In the genomic region with DNA sequence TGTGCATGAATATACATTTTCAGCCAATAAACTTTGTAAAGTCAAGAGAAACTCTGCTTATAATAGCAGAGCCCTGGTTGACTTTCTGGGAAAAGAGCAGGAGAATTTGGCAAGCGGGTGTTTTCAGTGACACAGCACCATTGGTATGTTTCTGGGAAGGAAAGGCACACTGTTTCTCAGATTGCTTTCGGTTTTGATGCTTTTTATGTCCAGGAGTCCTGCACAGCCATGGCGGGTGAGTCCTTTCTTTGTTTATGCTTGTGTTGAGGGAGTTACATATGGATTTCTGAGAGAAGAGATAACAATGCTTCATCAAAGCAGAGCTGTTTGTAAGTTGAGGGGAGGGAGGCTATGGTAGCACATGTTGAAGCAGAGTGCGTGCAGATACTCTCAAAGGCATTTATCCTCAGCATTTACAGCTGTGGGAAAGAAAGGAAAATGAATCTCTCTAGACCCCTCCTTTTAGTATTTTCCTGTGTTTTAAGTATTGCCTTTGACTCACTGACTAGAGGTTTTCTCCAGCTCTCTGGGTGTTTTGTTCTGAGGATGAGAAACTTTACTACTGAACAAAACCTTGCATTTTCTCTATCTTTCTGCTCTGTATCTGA, we compare ENCODE assay signal across 9 mouse cellular contexts. TPM values are rescaled to one million over a fixed set of nuclear protein-coding genes. Genes with fewer than 3 reads are reported as not detected.
A peak's percentile ranks its signal among the peaks of the same experiment; 100 is the strongest.
DNase-seq lines count a peak whose midpoint lies in the region; ATAC-seq and TF ChIP-seq lines count a peak whose summit lies in the region.
"Had no signal": no experiment of that assay in that cellular context is flagged by ENCODE, and none has a peak within 500 bp of the region (broad histone marks: within the 10 kb centered on the region; RNA-seq: fewer than 3 reads in every experiment).

TSS of gene Casp12 (plus strand) at position 140 of the 608 bp plus-strand sequence.

- no peaks in the 10 kb centered on the region for H3K27me3 ChIP-seq in limb, embryonic 14.5 days (ENCODE audit: control insufficient read depth, insufficient read depth, low read length)
- no peaks in the 10 kb centered on the region for H3K27me3 ChIP-seq in limb, embryonic 10.5 days (ENCODE audit: low read depth, poor library complexity, severe bottlenecking)
- H3K27me3 ChIP-seq in heart, embryonic 13.5 days (replicated peaks), result no peaks in the 10 kb centered on the region
- no peaks in the 10 kb centered on the region for H3K27me3 ChIP-seq in stomach, embryonic 16.5 days (ENCODE audit: control insufficient read depth, insufficient read depth, low read length)
- H3K27me3 ChIP-seq in midbrain, embryonic 16.5 days (ENCODE audit: control insufficient read depth, insufficient read depth, low read depth, low read length), result no peaks in the 10 kb centered on the region
- H3K27me3 ChIP-seq: embryonic facial prominence, embryonic 13.5 days had no signal

- no peak within 1 kb of the TSS for H3K27ac ChIP-seq in limb, embryonic 14.5 days (replicated peaks; ENCODE audit: low read depth, low read length)
- H3K27ac ChIP-seq in limb, embryonic 10.5 days, result no peak within 1 kb of the TSS
- H3K27ac ChIP-seq in heart, embryonic 13.5 days (replicated peaks), result peak within 1 kb of the TSS; percentile 73
- H3K27ac ChIP-seq in stomach, embryonic 16.5 days (ENCODE audit: low read length), result peak within 1 kb of the TSS; percentile 88
- no peak within 1 kb of the TSS for H3K27ac ChIP-seq in midbrain, embryonic 16.5 days (ENCODE audit: low read length)
- H3K27ac ChIP-seq: embryonic facial prominence, embryonic 13.5 days had no signal

- no peak within 1 kb of the TSS for H3K9ac ChIP-seq in limb, embryonic 14.5 days (ENCODE audit: low read depth, low read length, severe bottlenecking)
- H3K9ac ChIP-seq in heart, embryonic 13.5 days, result peak within 1 kb of the TSS; percentile 19; the same call in 1 of the 2 replicates
- no peak within 1 kb of the TSS; the same call in 1 of the 2 replicates for H3K9ac ChIP-seq in stomach, embryonic 16.5 days (ENCODE audit: low read length)
- H3K9ac ChIP-seq in midbrain, embryonic 16.5 days (ENCODE audit: low read depth, low read length), result no peak within 1 kb of the TSS
- H3K9ac ChIP-seq: embryonic facial prominence, embryonic 13.5 days had no signal

- ATAC-seq in limb, embryonic 14.5 days (ENCODE audit: low FRiP score, low read depth), result no peak
- no peak; the same call in 1 of the 2 replicates for ATAC-seq in heart, embryonic 13.5 days (ENCODE audit: extremely low read depth, insufficient number of reproducible peaks, low FRiP score, low TSS enrichment)
- peak; percentile 64; the same call in 1 of the 2 replicates for ATAC-seq in stomach, embryonic 16.5 days (ENCODE audit: insufficient read depth, low FRiP score)
- no peak for ATAC-seq in midbrain, embryonic 16.5 days

- TF ChIP-seq POLR2A in limb, embryonic 14.5 days (IDR thresholded peaks at IDR 0.05; ENCODE audit: borderline replicate concordance, extremely low read depth, insufficient read depth, insufficient read length), result no peak

- DNase-seq in limb, embryonic 14.5 days (ENCODE audit: low spot score), result peak; percentile 37
- DNase-seq in limb, embryonic 10.5 days (ENCODE audit: low spot score), result no peak
- DNase-seq in kidney, postnatal 4 days, result peak; percentile 19 to 26
- no peak for DNase-seq in right cerebral cortex, postnatal 14 days
- no peak for DNase-seq in spleen, postnatal 36 days (ENCODE audit: low spot score in 2 of 2)

- no peaks in the 10 kb centered on the region for H3K9me3 ChIP-seq in limb, embryonic 14.5 days (ENCODE audit: control insufficient read depth, low read length)
- H3K9me3 ChIP-seq in limb, embryonic 10.5 days (replicated peaks), result no peaks in the 10 kb centered on the region
- no peaks in the 10 kb centered on the region for H3K9me3 ChIP-seq in heart, embryonic 13.5 days
- H3K9me3 ChIP-seq in stomach, embryonic 16.5 days (replicated peaks; ENCODE audit: control insufficient read depth, low read length), result no peaks in the 10 kb centered on the region
- no peaks in the 10 kb centered on the region for H3K9me3 ChIP-seq in midbrain, embryonic 16.5 days (replicated peaks; ENCODE audit: control insufficient read depth, low read length, poor library complexity, severe bottlenecking)
- H3K9me3 ChIP-seq: embryonic facial prominence, embryonic 13.5 days had no signal

- H3K4me3 ChIP-seq in limb, embryonic 14.5 days (replicated peaks; ENCODE audit: low read length), result no peak within 1 kb of the TSS
- no peak within 1 kb of the TSS for H3K4me3 ChIP-seq in limb, embryonic 10.5 days
- H3K4me3 ChIP-seq in heart, embryonic 13.5 days, result peak within 1 kb of the TSS; percentile 33
- peak within 1 kb of the TSS; percentile 40 for H3K4me3 ChIP-seq in stomach, embryonic 16.5 days (replicated peaks; ENCODE audit: low read length)
- no peak within 1 kb of the TSS for H3K4me3 ChIP-seq in midbrain, embryonic 16.5 days (ENCODE audit: low read depth, low read length)
- H3K4me3 ChIP-seq: embryonic facial prominence, embryonic 13.5 days had no signal

- no peaks in the 10 kb centered on the region for H3K4me1 ChIP-seq in limb, embryonic 14.5 days (ENCODE audit: control insufficient read depth, insufficient read depth, low read length)
- no peaks in the 10 kb centered on the region for H3K4me1 ChIP-seq in limb, embryonic 10.5 days
- H3K4me1 ChIP-seq in heart, embryonic 13.5 days, result 0 out of 2 replicates have a peak, but pooled peaks cover 2% of the 10 kb centered on the region
- H3K4me1 ChIP-seq in stomach, embryonic 16.5 days (ENCODE audit: control insufficient read depth, insufficient read depth, low read length), result no peaks in the 10 kb centered on the region
- no peaks in the 10 kb centered on the region for H3K4me1 ChIP-seq in midbrain, embryonic 16.5 days (ENCODE audit: control insufficient read depth, insufficient read depth, low read length)
- H3K4me1 ChIP-seq: embryonic facial prominence, embryonic 13.5 days had no signal

- no peaks in the 10 kb centered on the region for H3K36me3 ChIP-seq in limb, embryonic 14.5 days (ENCODE audit: control insufficient read depth, insufficient read depth, low read length)
- no peaks in the 10 kb centered on the region for H3K36me3 ChIP-seq in limb, embryonic 10.5 days
- H3K36me3 ChIP-seq in heart, embryonic 13.5 days, result no peaks in the 10 kb centered on the region
- no peaks in the 10 kb centered on the region for H3K36me3 ChIP-seq in stomach, embryonic 16.5 days (ENCODE audit: control insufficient read depth, insufficient read depth, low read length)
- H3K36me3 ChIP-seq in midbrain, embryonic 16.5 days (ENCODE audit: control insufficient read depth, insufficient read depth, low read length), result no peaks in the 10 kb centered on the region
- H3K36me3 ChIP-seq: embryonic facial prominence, embryonic 13.5 days had no signal

- 68% methylated on average over 4 of the region's 4 CpGs for WGBS in limb, embryonic 14.5 days
- WGBS in limb, embryonic 10.5 days, result 87% methylated on average over 4 of the region's 4 CpGs
- 46% methylated on average over 4 of the region's 4 CpGs for WGBS in heart, embryonic 13.5 days
- 29% methylated on average over 4 of the region's 4 CpGs for WGBS in stomach, embryonic 16.5 days
- 81% methylated on average over 4 of the region's 4 CpGs for WGBS in midbrain, embryonic 16.5 days

- no peak within 1 kb of the TSS for H3K4me2 ChIP-seq in limb, embryonic 14.5 days (replicated peaks; ENCODE audit: low read depth, low read length, severe bottlenecking)
- H3K4me2 ChIP-seq in heart, embryonic 13.5 days, result peak within 1 kb of the TSS; percentile 51
- peak within 1 kb of the TSS; percentile 44 for H3K4me2 ChIP-seq in stomach, embryonic 16.5 days (ENCODE audit: low read depth, low read length)
- no peak within 1 kb of the TSS for H3K4me2 ChIP-seq in midbrain, embryonic 16.5 days (ENCODE audit: low read length)
- H3K4me2 ChIP-seq: embryonic facial prominence, embryonic 13.5 days had no signal

RNA-seq across cellular contexts. Expression of gene Casp12, which starts in this region (rescaled TPM):
- polyA plus RNA-seq in limb, embryonic 14.5 days (2012; rRNA removed), result 2.8 and 4.4 TPM in 2 replicates
- polyA plus RNA-seq in limb, embryonic 14.5 days (2014; fragmentation: Nextera tagmentation; extraction: Ambion mirVana), result 4.0 and 4.7 TPM in 2 replicates
- polyA plus RNA-seq in limb, embryonic 10.5 days (2016; fragmentation: Nextera tagmentation; extraction: Ambion mirVana), result 0.13 TPM in 1 of 2 replicates, not detected in the other
- 1.9 and 3.3 TPM in 2 replicates for polyA plus RNA-seq in heart, embryonic 13.5 days (2015; fragmentation: Nextera tagmentation; extraction: Ambion mirVana)
- polyA plus RNA-seq in stomach, embryonic 16.5 days (2015; fragmentation: Nextera tagmentation; extraction: Ambion mirVana), result 8.1 and 8.3 TPM in 2 replicates
- polyA plus RNA-seq in midbrain, embryonic 16.5 days (2015; fragmentation: Nextera tagmentation; extraction: Ambion mirVana), result 0.63 and 0.78 TPM in 2 replicates

Comparison
In these comparisons a context has a peak if more than half of its experiments do, and no peak if none do; other contexts are left out.
1. DNase-seq: peak in limb, embryonic 14.5 days (single experiment) and kidney, postnatal 4 days (2 of 2); none in limb, embryonic 10.5 days (single experiment), right cerebral cortex, postnatal 14 days (single experiment) and spleen, postnatal 36 days (0 of 2).
2. H3K27ac ChIP-seq: peak in heart, embryonic 13.5 days (single experiment) and stomach, embryonic 16.5 days (single experiment); none in limb, embryonic 14.5 days (single experiment), limb, embryonic 10.5 days (single experiment) and midbrain, embryonic 16.5 days (single experiment).
3. H3K4me2 ChIP-seq: peak in heart, embryonic 13.5 days (single experiment) and stomach, embryonic 16.5 days (single experiment); none in limb, embryonic 14.5 days (single experiment) and midbrain, embryonic 16.5 days (single experiment).
4. H3K4me3 ChIP-seq: peak in heart, embryonic 13.5 days (single experiment) and stomach, embryonic 16.5 days (single experiment); none in limb, embryonic 14.5 days (single experiment), limb, embryonic 10.5 days (single experiment) and midbrain, embryonic 16.5 days (single experiment).